Mouse (Mus musculus) 3T3-L1 (cell line): ENCODE data around the gene Tesk2.
"Not testable (repeated sequence)": the region's sequence is repeated elsewhere in the genome, so short reads cannot be mapped to it uniquely, and the experiment has no call there.

Source experiments
- DNase-seq: peaks from one replicate; pipeline ENCODE4 v3.0.0-alpha.2; 2015; ENCODE audit warnings: low read depth, low spot score

Tesk2 gene

DNA sequence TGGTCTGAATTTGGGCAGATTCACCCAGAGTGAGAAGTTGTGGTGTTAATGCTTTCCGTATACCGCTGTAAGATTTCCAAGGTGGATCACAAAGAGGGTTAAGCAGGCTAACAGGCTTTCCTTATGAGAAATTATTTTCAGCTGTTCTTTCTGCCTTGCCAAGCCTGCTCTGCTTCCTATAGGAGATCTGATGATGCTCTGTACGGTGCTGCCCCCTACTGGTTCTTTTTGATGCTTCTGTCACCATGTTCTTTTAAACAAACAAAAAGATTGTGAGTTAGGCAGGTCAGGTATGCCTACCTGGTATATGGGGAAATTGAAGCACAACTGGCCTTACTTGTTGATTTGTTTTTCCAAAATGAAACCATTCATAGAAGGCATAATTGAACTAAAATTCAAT, 68.2 kb downstream of the Tesk2 start:
- DNase-seq = peak; percentile 95

DNA sequence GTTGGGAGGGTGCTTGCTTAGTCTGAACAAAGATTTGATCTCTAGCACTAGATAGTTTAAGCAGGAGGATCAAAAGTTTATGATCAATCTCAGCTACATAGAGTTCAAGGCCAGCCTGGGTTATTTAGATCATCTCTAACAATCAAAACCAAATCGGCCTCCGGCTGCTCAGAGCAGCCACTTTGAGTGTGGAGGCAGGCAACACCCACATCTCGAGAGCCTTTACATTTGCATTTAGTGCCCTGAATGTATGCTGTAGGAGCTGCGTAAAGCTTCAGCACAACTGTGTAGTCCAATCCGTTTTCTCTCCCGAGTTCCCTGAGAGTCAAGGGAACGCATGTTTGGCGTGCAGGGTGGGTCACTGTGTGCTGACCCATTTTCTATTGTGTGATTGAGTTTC, 71.7 kb downstream of the Tesk2 start:
- no peak for DNase-seq

DNA sequence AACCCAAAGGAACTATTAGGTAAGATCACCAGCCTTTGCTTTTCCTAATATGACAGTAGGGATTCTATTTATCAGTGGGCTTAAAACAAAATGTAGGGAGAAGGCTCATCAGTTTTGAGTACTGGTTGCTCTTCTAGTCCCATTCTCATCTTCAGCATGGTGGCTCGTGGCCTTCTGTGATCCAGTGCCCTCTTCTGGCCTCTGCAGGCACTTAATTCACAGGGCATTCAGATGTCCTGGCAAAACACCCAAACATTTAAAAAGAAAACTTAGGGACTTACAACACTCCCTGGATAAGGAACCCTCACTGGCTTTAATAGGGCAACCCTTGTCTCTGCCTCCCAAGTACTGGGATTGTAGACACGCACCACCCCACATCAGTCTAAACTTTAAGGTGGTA, 73.5 kb downstream of the Tesk2 start:
- DNase-seq = peak; percentile 36

DNA sequence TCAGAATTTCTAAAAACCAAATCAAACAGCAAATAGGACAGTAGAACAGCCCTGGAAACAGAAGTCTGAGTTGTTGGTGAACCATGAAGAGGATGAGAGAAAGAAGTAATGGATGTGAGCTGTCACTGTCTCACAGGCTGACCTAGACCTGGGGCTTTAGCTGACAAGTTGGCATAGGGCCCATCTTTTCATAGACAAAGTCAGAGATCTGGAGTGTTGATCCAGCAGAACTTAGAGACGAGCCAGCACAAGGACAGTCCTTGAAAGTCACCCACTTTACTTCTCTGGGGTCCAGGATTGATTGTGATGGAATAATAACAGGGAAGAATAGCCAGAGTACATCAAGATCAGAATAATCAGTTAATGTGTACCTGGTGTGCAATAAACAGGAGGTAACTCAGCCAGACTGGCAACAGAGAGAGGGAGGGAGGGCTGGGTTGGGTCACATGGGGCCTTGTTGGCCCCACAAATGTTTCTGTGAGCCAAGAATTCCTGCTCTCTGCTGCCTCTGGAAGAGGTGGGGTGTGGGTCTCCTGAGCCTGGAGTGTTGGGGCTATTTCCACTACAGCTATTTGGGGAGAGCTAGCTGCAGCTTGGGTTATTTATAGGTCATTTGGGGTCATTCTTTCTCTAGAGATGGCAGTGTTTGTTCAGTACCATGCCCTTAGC, 75.8 kb downstream of the Tesk2 start:
- no peak for DNase-seq

DNA sequence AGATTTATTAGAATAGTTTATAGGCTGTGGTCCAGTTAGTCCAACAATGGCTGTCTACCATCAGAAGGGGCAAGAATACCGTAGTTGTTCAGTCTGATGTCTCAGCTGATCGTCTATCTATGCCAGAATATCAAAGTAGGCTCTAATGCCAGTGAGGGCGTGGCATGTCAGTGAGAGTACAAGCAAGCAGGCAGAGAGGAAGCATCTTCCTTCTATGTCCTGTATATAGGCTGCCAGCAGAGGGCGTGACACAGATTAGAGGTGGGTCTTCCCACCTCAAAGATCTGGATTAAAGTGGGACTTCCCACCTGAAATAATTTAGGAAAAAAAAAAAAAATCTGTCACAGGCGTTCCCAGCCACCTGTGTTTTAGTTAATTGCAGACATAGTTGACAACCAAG, 79.2 kb downstream of the Tesk2 start:
- DNase-seq = peak; percentile 51

DNA sequence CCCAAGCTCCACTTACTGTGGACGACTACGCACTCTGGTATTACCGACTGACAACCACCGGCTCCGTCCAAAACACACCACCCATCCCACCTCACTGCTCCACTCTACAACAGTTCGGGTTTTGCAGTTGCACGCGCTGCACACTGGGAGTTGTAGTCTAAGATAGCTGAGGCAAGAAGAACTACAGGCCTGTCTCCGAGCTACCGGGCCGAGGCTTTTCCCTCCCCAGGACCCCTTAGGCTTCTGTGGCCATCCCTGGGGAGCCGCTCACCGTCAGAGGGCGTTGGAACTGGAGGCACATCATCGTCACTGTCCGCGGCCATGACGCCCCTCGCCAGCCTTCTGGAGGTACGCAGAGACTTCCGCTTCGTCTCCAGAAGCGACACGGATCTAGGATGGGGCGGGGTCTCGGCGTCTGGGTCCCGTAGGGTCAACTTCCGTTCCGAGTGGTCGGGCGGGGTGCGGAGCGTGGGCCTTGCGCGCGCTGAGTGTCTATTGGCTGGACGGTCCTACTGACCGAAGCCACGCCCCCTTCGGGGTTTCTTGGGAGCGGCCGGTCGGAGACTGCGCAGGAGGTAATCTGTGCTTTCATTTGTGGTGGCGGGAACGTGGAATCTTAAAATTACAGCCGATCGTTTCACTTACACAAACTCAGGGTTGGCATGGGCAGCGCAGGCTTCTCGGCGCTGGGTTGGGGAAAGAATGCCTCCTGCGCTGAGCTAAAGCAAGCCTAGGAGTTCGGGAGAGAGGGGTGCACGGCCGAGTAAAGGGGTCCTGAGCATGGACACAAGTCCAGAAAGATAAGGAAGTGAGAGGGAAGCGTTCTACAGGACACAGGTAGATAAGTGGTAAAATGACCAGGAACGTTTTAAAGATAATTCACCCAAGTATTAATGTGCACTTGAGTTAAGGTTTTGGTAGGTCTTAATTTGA, 86.7 kb downstream of the Tesk2 start, which contains the start of the genes Toe1 and Mutyh:
TSS of gene Toe1 (minus strand) at position 444 of the 933 bp plus-strand sequence.
TSS of gene Mutyh (plus strand) at position 527 of the 933 bp plus-strand sequence.
- DNase-seq = peak; percentile 99

DNA sequence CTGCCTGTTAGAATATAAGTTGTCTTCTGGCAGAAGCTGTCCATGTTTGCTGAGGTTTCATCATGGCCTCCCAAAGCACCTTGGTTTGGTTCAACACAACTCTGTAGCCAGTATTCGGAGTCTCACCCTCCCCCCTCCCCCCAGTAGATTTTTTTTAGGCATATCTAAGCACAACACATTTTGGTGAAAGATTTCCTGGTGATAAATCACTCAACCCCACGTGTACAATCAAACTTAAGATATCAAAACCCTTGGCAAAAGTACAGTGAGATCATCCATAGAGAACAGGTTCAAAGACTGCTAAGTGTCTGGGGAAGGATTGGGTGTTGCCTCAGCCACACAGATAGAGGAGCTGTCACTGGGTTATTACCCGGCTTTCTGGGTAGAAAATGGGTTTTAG, 90.3 kb downstream of the Tesk2 start:
- no peak for DNase-seq

DNA sequence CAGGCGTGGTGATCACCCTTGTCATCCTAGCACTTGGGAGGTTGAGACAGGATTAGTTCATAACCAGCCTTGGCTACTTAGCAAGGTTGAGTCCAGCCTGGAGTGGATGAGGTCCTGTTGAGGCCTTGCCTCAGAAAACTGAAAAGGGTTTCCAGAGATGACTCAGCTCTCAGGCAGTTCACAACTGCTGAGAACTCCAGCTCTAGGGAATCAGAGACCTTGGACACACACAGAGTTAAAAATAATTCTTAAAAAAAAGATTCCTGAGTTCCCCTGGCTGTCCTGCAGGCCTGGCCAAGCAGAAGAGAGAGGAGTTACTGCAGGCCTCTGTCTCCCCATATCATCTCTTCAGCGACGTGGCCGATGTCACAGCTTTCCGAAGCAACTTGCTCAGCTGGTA, 94.5 kb downstream of the Tesk2 start:
- DNase-seq = peak; percentile 87

DNA sequence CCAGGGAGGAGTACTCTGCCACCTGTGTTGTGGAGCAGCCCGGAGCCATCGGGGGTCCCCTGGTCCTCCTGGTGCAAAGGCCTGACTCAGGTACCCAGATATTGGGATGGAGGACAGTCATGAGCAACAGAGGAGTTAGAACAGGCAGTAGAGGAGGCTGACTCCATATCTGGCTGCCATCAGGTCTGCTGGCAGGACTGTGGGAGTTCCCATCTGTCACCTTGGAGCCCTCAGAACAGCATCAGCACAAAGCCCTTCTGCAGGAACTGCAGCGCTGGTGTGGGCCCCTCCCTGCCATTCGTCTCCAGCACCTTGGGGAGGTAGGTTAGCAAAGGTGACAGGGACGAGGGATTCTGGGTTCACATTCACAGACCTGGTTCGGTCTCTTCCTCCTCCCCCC, 96.7 kb downstream of the Tesk2 start:
- no peak for DNase-seq

DNA sequence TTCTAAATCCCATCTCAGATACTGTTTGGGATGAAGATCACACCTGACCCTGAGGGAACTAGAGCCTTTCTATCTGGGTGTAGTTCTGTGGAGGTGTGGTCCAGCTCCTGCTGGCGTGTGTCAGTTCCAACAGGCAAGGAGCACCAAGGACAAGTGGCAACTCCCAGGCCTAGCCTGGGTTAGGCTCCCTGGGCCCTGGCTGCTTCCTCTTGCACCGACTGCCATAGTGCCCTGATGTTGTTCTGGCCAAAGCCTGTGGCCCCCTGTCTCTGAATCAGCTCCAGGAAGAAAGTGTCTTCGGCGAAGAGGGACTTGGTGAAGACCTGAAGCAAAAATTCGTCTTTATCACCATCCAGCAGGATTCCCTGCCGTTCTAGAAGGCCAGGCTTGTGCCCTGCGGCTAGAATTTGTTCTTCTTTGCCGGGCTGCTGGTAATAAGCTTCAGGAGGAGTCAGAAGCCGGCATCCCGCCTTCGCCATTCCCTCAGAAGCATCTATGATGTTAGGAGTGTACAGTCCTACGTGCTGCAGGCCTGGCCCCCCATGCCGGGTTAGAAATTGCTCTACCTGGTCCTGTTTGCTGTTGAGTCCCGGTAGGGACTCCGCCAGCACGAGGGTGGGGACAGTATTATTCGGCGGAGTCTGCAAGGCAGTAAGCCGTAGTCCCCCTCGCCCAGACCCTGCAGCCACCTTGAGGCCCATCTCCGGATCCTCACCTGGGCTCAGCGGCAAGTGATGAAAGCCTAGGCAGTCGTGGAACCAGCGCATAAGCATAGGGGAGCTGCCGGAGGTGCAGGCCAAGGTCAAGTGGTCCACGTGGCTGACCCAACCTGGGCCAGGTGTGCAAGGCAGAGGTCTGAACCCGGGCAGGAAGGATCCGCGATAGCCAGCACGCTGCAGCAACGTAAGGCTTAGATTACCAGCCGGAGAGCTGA, 99.5 kb downstream of the Tesk2 start:
- no peak for DNase-seq

DNA sequence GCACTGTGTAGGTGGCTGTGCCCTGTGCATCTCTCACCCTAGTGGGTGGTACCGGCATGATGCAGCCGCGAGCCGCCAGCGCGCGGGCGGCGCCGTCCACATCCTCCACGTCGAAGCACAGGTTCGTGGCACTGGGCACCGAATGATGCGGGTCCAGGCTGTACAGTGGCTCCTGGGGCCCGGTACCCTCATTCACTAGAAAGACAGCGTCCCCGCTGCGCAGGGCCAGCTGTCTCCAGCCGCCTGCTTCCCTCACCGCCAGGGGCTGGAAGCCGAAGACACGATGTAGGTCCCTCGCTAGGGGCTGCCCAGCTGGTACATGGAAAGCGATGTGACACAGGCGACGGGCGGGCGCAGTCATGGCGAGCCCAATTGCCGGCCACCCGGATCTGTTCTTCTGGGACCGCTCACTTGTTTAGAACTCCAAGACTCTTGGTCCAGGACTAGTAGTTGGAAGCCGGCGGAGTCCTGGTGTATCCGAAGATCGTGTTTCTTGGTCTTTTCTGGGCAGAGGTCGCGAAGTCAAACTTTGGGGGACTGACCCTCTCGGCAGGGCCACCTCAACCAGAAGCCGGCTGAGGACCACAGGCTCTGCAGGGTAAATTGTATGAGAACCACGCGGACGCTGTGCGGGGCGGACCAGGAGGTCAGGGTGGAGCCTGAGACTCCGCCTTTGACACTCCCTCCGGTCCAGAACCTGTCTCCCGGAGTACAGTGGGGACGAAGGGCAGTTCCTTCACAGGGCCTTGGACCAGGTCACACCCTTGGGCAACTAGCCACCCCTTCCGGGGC, 100.3 kb downstream of the Tesk2 start:
- no peak for DNase-seq

DNA sequence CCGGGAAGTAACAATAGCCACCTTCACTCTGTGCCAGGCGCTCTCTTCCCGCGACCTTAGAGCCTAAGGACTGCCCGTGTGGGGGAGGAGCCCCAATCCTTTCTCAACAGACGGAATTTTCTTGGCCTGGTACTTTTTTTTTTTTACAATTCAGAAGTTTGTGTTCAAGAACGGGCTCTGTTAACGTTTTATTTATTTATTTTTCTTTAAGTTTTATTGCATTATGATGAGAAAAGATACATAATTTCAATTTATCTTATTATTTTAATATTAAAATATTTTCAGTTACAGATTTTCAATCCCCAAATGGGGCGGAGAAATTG, 100.9 kb downstream of the Tesk2 start, which contains the start of gene Hpdl:
TSS of gene Hpdl (minus strand) at position 14 of the 323 bp plus-strand sequence.
- peak; percentile 83 for DNase-seq

DNA sequence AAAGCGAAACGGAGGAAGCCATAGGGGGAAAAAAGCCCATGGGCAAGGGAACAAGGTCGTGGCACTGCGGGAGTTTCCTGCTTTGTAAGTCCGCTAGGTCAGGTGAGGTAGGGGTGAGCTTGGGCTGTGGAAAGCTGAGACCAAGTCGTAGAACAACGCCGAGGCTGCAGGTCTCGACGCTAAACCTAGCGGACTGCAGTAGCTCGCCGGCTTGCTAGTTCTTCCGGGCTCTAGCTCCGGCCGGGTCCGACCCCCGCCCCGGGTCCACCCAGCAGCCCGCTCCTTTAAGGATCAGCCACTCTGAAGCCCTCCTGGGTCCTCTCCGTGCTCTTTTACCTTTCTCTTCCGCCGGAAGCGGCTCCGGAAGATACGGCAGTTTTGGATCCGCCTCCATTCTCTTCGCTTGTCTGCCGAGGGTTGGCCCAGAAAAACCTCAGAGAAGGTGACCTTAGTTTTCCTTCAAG, 103.8 kb downstream of the Tesk2 start:
- DNase-seq = peak; percentile 42

DNA sequence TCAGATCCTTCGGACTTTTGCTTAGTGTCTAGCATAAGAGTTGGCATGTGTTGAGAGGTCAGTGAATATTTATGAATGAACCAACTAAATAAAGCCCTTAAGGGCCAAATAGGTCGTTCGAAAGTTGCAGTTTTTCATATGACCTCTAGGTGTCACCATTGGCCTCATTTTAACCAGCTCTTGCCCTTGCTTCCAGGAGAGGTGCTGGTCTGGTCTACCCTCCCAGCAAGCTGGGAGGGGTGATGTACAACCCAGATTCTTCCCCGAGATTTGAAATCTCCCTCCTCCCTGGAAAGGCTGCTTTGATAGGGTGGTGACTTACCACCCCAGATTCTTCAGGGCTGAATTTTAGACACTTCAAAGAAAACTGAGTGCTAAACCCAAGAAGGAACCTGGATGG, 107.1 kb downstream of the Tesk2 start:
- peak; percentile 89 for DNase-seq

DNA sequence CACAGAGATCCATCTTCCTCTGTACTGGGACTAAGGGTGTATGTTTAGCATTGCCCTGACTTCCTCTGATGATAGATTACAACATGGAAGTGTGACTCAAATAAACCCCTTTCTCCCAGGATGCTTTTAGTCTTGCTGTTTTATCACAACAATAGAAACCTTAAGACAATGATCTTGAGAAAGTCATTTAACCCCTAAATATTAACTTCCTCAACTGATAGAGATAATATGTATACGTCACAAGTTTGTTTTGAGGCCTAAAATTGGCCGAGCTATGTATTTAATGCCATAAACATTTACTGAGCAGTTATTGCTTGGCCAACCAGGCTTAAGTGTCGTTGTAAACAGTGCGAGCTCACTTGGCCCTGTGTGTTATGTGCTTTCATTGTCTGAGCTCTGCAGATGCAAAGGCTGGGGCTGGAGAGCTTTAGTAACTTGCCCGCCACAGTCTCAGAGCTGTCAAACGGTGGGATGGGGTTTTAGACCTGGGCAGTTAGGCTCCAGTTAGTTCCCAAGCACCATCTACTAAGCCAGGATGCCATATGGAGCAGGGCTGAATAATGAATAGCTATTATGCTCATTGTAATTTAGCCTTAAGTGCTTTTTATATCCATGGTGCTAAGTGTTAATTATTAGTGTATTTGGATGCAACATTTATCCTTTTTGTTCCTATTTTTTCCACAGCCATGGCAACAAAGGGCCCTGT, 108.8 kb downstream of the Tesk2 start:
- DNase-seq = no peak

DNA sequence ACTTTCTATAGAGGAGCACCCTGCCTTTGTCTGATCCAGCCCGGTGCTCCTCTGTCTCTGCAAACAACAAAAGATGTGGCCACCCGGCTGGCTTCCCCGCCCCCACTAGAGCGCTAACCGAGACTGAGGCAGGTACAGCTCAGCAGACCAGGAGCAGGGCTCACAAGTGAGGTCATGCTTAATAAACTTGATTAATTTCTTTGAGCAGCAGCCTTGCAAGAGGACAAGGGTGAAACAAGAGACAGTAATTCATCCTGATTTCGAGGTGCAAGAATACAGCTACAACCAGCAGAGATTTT, 109.3 kb downstream of the Tesk2 start:
- no peak for DNase-seq

DNA sequence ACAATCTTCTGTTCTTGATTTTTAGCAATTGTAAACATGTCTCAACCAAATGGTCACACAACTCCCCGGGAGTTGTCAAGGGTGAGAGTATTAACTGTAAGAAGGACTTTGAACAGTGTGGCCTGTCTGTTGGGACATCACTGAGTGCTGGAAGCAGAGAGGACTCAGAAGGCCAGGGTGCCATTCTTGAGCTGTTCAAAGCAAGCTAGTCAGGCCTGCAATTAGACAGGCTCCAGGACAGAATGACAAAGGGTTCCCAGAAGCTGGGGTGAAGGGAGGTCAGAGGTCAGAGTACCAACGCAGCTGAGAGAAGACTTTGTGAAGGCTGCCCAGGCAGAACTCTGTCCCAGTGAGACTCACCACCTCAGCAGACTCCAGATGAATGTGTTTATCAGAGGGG, 118.3 kb downstream of the Tesk2 start:
- no peak for DNase-seq

DNA sequence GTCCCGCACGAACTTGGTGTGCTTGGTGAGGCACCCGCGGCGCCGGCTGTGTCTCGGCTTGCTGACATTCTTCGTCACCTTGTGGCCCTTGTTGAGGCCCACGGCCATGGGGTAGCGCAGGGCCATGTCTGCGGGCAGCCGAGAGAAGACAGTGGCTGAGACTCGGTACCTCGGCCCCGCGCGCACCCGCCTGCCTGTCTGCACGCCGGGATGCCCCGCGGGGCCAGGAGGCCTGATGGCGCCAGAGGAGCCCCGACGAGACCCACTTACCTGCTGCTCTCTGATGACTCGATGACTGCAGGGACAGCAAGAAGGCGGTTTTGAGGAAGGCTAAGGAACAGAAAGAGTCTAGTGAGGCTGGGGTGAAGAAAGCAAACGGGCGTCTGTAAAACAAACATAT, 119.3 kb downstream of the Tesk2 start:
- DNase-seq = not testable (repeated sequence)

DNA sequence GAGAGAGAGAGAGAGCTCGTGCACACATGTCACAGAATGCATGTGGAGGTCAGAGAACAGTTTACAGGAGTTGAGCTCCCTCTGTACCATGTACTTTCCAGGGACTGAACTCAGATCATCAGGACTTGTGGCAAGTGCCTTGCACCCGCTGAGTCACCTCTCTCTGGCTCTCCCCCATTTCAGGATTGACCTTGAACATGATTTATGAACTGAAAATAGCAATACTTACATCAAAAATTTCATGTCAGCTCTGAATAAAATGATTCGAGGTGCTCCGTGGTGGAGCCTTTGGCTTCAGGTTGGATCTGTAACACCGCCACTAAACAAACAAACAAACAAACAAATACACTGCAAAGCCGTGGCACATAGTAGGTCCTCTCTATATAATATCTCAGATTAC, 120.1 kb downstream of the Tesk2 start:
- DNase-seq = no peak

DNA sequence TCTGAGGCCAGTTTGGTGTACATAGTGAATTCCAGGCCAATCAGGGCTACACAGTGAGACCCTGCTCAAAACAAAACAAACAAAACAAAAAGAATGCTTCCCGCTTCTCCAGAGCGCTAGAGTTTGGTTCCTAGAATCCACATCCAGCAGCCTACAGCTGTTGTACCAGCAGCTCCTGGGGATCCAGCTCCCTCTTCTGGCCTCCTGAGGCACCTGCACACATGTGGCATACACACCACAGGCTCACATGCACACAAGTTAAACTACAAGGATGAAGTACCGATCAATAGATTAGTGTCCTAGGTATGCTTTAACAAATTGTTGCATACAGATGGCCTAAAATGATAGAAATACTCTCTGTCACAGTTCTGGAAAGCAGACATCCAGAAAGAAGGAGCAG, 123.6 kb downstream of the Tesk2 start:
- no peak for DNase-seq
